Mouse (Mus musculus): ENCODE data around the gene Gm20388. TPM values are rescaled to one million over a fixed set of nuclear protein-coding genes. Genes with fewer than 3 reads are reported as not detected.

Gene Gm20388
- polyA plus RNA-seq, 1 experiment from 2014 or later, result not detected

- no peak overlapping the region for H3K9ac ChIP-seq
- no peaks in the 10 kb centered on the region for H3K4me1 ChIP-seq (replicated peaks; ENCODE audit: control insufficient read depth, insufficient read depth, low read length)
- H3K36me3 ChIP-seq (replicated peaks; ENCODE audit: control insufficient read depth, insufficient read depth), result no peaks in the 10 kb centered on the region
- H3K27ac ChIP-seq, result no peak overlapping the region
- 57% methylated on average over 7 of the region's 7 CpGs for WGBS
- no peak overlapping the region for H3K4me3 ChIP-seq (replicated peaks; ENCODE audit: low read length)
- no peak overlapping the region for H3K4me2 ChIP-seq (replicated peaks)
- ATAC-seq (ENCODE audit: low FRiP score) (no peak), DNase-seq (ENCODE audit: low spot score) (no peak)
- H3K9me3 ChIP-seq (ENCODE audit: control insufficient read depth, low read length), result no peaks in the 10 kb centered on the region
- H3K27me3 ChIP-seq (ENCODE audit: control insufficient read depth, insufficient read depth, low read length), result no peaks in the 10 kb centered on the region
Observed at GRCm38 (mm10) chr8:121229550-121229949, 1318.9 kb downstream of the Gm20388 start.

DNA sequence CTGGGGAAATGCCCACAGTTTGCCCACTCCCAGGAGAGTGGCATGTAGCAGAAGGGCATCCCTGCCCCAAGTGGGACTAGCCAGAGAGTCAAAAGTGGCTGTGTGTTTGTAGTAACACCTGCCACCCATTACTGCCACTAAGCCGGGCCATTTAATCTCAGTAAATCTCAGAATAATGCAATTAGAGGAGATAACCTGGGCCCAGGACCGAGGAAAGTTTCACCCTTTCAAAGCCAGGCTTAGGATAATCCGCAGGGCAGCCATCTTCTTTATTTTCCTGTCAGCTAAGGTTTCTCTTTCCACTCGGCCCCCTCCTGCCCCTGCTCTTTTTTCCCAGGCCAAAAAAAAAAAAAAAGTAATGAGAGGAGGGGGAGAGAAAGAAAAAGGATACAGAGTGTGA lies 1322.6 kb downstream of the Gm20388 start:
- no peaks in the 10 kb centered on the region for H3K27me3 ChIP-seq (ENCODE audit: control insufficient read depth, insufficient read depth, low read length)
- no peak for DNase-seq (ENCODE audit: low spot score)
- 53% methylated on average over 4 of the region's 4 CpGs for WGBS

DNA sequence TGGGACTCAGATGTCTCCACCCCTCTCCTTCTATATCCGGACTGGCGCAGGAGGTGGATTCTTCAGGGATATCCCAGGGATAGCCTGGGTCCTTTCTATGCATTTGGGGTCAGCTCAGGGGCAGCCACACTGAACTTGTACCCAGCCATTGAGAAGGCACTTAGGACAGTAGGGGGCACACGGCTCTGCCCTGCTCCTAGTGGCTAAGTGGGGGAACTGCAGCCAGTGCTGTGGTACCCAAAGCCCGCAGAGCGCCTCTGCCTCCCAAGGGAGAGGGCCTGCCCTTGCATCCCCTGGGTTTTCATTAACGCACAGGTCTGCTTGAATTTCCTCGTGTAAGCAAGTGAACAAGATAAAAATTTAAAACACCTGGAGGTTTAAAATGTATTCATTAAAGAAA lies 1324.3 kb downstream of the Gm20388 start:
- no peaks in the 10 kb centered on the region for H3K36me3 ChIP-seq (replicated peaks; ENCODE audit: control insufficient read depth, insufficient read depth)
- no peak for DNase-seq (ENCODE audit: low spot score)
- H3K4me1 ChIP-seq (replicated peaks; ENCODE audit: control insufficient read depth, insufficient read depth, low read length), result no peaks in the 10 kb centered on the region
- H3K9ac ChIP-seq, result no peak overlapping the region
- no peak overlapping the region for H3K27ac ChIP-seq
- 61% methylated on average over 7 of the region's 7 CpGs for WGBS
- H3K4me2 ChIP-seq (replicated peaks), result no peak overlapping the region
- H3K4me3 ChIP-seq (replicated peaks; ENCODE audit: low read length), result no peak overlapping the region
- no peaks in the 10 kb centered on the region for H3K9me3 ChIP-seq (ENCODE audit: control insufficient read depth, low read length)
- no peak for ATAC-seq (ENCODE audit: low FRiP score)
- H3K27me3 ChIP-seq (ENCODE audit: control insufficient read depth, insufficient read depth, low read length), result no peaks in the 10 kb centered on the region

More for the DNA sequence above, 1322.6 kb downstream of the Gm20388 start:
- Histone ChIP-seq H3K27ac (no peak overlapping the region), H3K36me3 (replicated peaks; ENCODE audit: control insufficient read depth, insufficient read depth) (no peaks in the 10 kb centered on the region), H3K4me3 (replicated peaks; ENCODE audit: low read length) (no peak overlapping the region), H3K9me3 (ENCODE audit: control insufficient read depth, low read length) (no peaks in the 10 kb centered on the region), H3K4me1 (replicated peaks; ENCODE audit: control insufficient read depth, insufficient read depth, low read length) (no peaks in the 10 kb centered on the region), H3K9ac (no peak overlapping the region), H3K4me2 (replicated peaks) (no peak overlapping the region)
- no peak for ATAC-seq (ENCODE audit: low FRiP score)

- Histone ChIP-seq H3K9me3 (ENCODE audit: control insufficient read depth, low read length) (no peaks in the 10 kb centered on the region), H3K4me3 (replicated peaks; ENCODE audit: low read length) (no peak overlapping the region), H3K9ac (no peak overlapping the region), H3K27me3 (ENCODE audit: control insufficient read depth, insufficient read depth, low read length) (no peaks in the 10 kb centered on the region), H3K27ac (no peak overlapping the region), H3K36me3 (replicated peaks; ENCODE audit: control insufficient read depth, insufficient read depth) (no peaks in the 10 kb centered on the region), H3K4me1 (replicated peaks; ENCODE audit: control insufficient read depth, insufficient read depth, low read length) (peaks cover 21% of the 10 kb centered on the region), H3K4me2 (replicated peaks) (no peak overlapping the region)
- ATAC-seq (ENCODE audit: low FRiP score) (no peak), DNase-seq (ENCODE audit: low spot score) (peak; percentile 28)
- 66% methylated on average over 6 of the region's 6 CpGs for WGBS
Observed at GRCm38 (mm10) chr8:121239640-121240039, 1329.0 kb downstream of the Gm20388 start.

GRCm38 (mm10) chr8:121241761-121242552 lies 1331.3 kb downstream of the Gm20388 start:
- DNase-seq (ENCODE audit: low spot score), result peak; percentile 58
- no peaks in the 10 kb centered on the region for H3K9me3 ChIP-seq (ENCODE audit: control insufficient read depth, low read length)
- ATAC-seq (ENCODE audit: low FRiP score), result peak; percentile 69; the same call in 1 of the 2 replicates
- H3K36me3 ChIP-seq (replicated peaks; ENCODE audit: control insufficient read depth, insufficient read depth), result no peaks in the 10 kb centered on the region
- H3K27ac ChIP-seq, result no peak overlapping the region
- no peaks in the 10 kb centered on the region for H3K27me3 ChIP-seq (ENCODE audit: control insufficient read depth, insufficient read depth, low read length)
- H3K4me3 ChIP-seq (replicated peaks; ENCODE audit: low read length), result no peak overlapping the region
- no peak overlapping the region for H3K4me2 ChIP-seq (replicated peaks)
- no peak overlapping the region for H3K9ac ChIP-seq
- WGBS, result 10% methylated on average over 14 of the region's 14 CpGs
- peaks cover 21% of the 10 kb centered on the region for H3K4me1 ChIP-seq (replicated peaks; ENCODE audit: control insufficient read depth, insufficient read depth, low read length)

- no peak overlapping the region for H3K9ac ChIP-seq
- H3K4me1 ChIP-seq (replicated peaks; ENCODE audit: control insufficient read depth, insufficient read depth, low read length), result peaks cover 21% of the 10 kb centered on the region
- H3K27me3 ChIP-seq (ENCODE audit: control insufficient read depth, insufficient read depth, low read length), result no peaks in the 10 kb centered on the region
- H3K4me3 ChIP-seq (replicated peaks; ENCODE audit: low read length), result no peak overlapping the region
- no peak for DNase-seq (ENCODE audit: low spot score)
- ATAC-seq (ENCODE audit: low FRiP score), result no peak
- no peak overlapping the region for H3K27ac ChIP-seq
- H3K4me2 ChIP-seq (replicated peaks), result no peak overlapping the region
- H3K9me3 ChIP-seq (ENCODE audit: control insufficient read depth, low read length), result no peaks in the 10 kb centered on the region
- 4% methylated on average over 13 of the region's 13 CpGs for WGBS
- H3K36me3 ChIP-seq (replicated peaks; ENCODE audit: control insufficient read depth, insufficient read depth), result no peaks in the 10 kb centered on the region
Observed at GRCm38 (mm10) chr8:121242671-121243070, 1332.0 kb downstream of the Gm20388 start.

DNA sequence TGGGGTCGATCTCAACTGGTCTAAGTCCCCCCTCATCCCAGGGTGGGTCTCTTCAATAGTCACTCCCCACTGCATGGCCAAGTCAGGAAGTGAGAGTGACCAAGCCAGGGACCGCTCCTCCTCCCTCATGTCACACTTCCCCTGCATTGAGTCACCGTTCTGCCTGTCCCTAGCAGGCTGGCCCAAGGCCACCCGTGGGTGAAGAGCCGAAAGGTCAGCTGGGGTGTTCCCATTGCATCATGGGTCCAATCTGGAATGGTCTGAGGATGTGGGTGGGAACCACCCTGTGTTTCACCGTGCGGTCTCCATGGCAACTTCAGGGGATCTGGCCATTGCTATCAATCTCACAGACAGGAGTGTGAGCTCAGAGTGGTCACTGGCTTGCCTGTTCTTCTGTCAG lies 1338.2 kb downstream of the Gm20388 start:
- Histone ChIP-seq H3K36me3 (replicated peaks; ENCODE audit: control insufficient read depth, insufficient read depth) (no peaks in the 10 kb centered on the region), H3K4me1 (replicated peaks; ENCODE audit: control insufficient read depth, insufficient read depth, low read length) (peaks cover 5% of the 10 kb centered on the region; the same call in 1 of the 2 replicates), H3K4me3 (replicated peaks; ENCODE audit: low read length) (no peak overlapping the region), H3K4me2 (replicated peaks) (no peak overlapping the region), H3K27ac (no peak overlapping the region), H3K9ac (no peak overlapping the region), H3K27me3 (ENCODE audit: control insufficient read depth, insufficient read depth, low read length) (no peaks in the 10 kb centered on the region), H3K9me3 (ENCODE audit: control insufficient read depth, low read length) (no peaks in the 10 kb centered on the region)
- DNase-seq (ENCODE audit: low spot score) (no peak), ATAC-seq (ENCODE audit: low FRiP score) (no peak)
- 70% methylated on average over 7 of the region's 7 CpGs for WGBS

DNA sequence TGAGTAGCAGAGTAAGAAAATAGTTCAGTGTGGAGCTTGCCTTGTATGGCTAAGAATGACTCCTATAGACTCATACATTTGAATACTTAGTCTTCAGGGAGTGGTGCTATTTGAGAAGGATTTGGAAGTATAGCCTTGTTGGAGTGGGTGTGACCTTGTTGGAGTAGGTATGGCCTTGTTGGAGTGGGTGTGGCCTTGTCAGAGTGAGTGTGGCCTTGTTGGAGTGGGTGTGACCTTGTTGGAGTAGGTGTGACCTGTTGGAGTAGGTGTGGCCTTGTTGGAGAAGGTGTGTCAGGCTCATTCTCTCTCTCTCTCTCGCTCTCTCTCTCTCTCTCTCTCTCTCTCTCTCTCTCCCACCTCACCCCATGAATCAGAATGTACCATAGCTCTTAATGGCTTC lies 1338.8 kb downstream of the Gm20388 start:
- no peak overlapping the region for H3K9ac ChIP-seq
- H3K4me1 ChIP-seq (replicated peaks; ENCODE audit: control insufficient read depth, insufficient read depth, low read length), result peaks cover 5% of the 10 kb centered on the region; the same call in 1 of the 2 replicates
- H3K4me3 ChIP-seq (replicated peaks; ENCODE audit: low read length), result no peak overlapping the region
- ATAC-seq (ENCODE audit: low FRiP score), result no peak
- WGBS, result 89% methylated on average over 1 of the region's 1 CpGs
- H3K27ac ChIP-seq, result no peak overlapping the region
- no peak for DNase-seq (ENCODE audit: low spot score)
- no peak overlapping the region for H3K4me2 ChIP-seq (replicated peaks)
- no peaks in the 10 kb centered on the region for H3K9me3 ChIP-seq (ENCODE audit: control insufficient read depth, low read length)
- no peaks in the 10 kb centered on the region for H3K27me3 ChIP-seq (ENCODE audit: control insufficient read depth, insufficient read depth, low read length)
- no peaks in the 10 kb centered on the region for H3K36me3 ChIP-seq (replicated peaks; ENCODE audit: control insufficient read depth, insufficient read depth)

GRCm38 (mm10) chr8:121251089-121251488 lies 1340.4 kb downstream of the Gm20388 start:
- H3K27ac ChIP-seq, result no peak overlapping the region
- DNase-seq (ENCODE audit: low spot score) (no peak), ATAC-seq (ENCODE audit: low FRiP score) (no peak)
- H3K9me3 ChIP-seq (ENCODE audit: control insufficient read depth, low read length), result no peaks in the 10 kb centered on the region
- H3K4me2 ChIP-seq (replicated peaks), result no peak overlapping the region
- no peaks in the 10 kb centered on the region for H3K27me3 ChIP-seq (ENCODE audit: control insufficient read depth, insufficient read depth, low read length)
- H3K4me3 ChIP-seq (replicated peaks; ENCODE audit: low read length), result no peak overlapping the region
- 24% methylated on average over 11 of the region's 11 CpGs for WGBS
- no peak overlapping the region for H3K9ac ChIP-seq
- H3K4me1 ChIP-seq (replicated peaks; ENCODE audit: control insufficient read depth, insufficient read depth, low read length), result peaks cover 5% of the 10 kb centered on the region; the same call in 1 of the 2 replicates
- H3K36me3 ChIP-seq (replicated peaks; ENCODE audit: control insufficient read depth, insufficient read depth), result no peaks in the 10 kb centered on the region
